Mouse (Mus musculus) 3T3-L1 (cell line): ENCODE data around the gene Rgl2.

Experiments
- DNase-seq: peaks from one replicate; pipeline ENCODE4 v3.0.0-alpha.2; 2015; ENCODE audit warnings: low read depth, low spot score

Gene Rgl2

GRCm38 (mm10) chr17:33908331-33909076, 20.8 kb upstream of the Rgl2 start:
- no peak for DNase-seq

DNA sequence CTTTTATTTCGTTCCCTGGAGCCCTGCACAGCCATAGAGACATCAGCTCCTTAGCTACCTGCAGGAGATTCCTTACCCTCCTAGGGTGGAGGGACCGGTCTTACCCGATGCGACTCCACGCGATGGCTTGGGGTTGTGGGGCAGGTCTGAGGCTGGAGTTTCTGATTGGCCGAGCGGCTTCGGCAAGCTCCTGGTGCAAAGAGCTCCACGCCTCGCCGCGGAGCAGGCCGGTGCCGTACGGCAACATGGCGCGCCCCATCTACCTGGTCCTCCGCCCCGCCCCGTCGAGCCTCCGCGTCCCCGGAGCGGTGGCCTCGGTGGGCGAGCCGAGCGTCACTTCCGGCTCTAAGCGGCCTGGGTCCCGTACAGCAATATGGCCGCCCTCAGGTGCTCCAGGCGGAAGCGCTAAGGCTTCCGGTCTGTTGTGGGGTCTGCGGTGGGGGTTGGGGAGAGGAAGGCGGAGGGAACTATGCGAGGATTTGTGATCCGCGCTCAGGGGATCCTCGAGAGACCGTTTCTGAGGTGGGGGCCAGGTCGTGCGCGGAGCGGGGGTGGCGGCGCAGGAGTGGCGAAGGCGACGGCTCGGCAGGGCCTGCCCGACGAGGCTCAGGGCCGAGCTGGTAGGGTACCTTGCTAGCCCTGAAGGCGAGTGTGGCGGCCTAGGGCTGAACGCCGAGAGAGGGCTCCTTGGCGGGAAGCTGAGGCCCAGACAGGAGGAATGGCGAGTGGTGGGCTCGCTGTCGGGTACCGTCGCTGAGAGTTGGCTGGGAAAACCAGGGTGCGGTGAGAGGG, 20.1 kb upstream of the Rgl2 start, which contains the start of gene Daxx:
Daxx (plus strand) TSS at position 338 of the 792 bp plus-strand sequence.
- peak; percentile 97 for DNase-seq

- peak; percentile 90 for DNase-seq
These were observed 19.5 kb upstream of the Rgl2 start for GRCm38 (mm10) chr17:33909869-33910250.

GRCm38 (mm10) chr17:33910346-33911051, 18.8 kb upstream of the Rgl2 start:
- DNase-seq, result peak; percentile 73

- DNase-seq, result no peak
These were observed 18.1 kb upstream of the Rgl2 start for GRCm38 (mm10) chr17:33911052-33911812.

DNA sequence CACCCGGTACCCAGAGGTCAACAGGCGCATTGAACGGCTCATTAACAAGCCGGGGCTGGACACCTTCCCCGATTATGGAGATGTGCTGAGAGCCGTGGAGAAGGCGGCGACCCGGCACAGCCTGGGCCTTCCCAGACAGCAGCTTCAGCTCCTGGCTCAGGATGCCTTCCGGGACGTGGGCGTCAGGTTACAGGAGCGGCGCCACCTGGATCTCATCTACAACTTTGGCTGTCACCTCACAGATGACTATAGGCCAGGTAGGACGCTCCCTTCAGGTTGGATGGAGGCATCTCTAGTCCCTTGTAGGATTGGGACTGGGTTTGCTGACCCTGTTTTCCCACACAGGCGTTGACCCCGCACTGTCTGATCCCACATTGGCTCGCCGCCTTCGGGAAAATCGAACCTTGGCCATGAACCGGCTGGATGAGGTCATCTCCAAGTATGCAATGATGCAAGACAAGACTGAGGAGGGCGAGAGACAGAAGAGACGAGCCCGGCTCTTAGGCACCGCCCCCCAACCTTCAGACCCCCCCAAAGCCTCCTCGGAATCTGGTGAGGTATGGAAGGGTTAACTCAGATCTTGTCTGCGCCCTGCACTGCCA, 17.4 kb upstream of the Rgl2 start:
- DNase-seq, result no peak

DNA sequence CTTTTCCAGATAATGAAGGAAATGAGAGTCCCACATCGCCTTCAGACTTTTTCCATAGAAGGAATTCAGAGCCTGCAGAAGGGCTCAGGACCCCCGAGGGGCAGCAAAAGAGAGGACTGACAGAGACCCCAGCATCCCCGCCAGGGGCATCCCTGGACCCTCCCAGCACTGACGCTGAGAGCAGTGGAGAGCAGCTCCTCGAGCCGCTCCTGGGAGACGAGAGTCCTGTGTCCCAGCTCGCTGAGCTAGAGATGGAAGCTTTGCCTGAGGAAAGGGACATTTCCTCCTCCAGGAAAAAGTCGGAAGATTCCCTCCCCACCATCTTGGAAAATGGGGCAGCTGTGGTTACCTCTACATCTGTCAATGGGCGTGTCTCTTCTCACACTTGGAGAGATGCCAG, 16.1 kb upstream of the Rgl2 start:
- DNase-seq, result no peak

DNA sequence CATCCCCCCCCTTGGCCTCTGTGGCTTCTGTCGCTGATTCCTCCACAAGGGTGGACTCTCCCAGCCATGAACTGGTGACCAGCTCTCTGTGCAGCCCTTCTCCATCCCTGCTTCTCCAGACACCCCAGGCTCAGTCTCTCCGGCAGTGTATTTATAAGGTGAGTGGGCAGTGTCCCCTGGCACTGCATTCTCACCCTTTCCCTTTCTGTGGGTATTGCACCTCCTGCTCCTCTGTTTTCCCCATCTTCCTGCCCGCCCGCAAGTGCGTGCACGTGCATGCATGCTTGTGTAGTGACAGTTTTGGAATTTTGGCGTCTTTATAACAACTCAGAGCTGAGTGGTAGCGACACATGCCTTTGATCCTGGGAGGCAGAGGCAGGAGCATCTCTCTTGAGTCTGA, 15.4 kb upstream of the Rgl2 start:
- no peak for DNase-seq

GRCm38 (mm10) chr17:33914969-33915391, 14.4 kb upstream of the Rgl2 start:
- no peak for DNase-seq

DNA sequence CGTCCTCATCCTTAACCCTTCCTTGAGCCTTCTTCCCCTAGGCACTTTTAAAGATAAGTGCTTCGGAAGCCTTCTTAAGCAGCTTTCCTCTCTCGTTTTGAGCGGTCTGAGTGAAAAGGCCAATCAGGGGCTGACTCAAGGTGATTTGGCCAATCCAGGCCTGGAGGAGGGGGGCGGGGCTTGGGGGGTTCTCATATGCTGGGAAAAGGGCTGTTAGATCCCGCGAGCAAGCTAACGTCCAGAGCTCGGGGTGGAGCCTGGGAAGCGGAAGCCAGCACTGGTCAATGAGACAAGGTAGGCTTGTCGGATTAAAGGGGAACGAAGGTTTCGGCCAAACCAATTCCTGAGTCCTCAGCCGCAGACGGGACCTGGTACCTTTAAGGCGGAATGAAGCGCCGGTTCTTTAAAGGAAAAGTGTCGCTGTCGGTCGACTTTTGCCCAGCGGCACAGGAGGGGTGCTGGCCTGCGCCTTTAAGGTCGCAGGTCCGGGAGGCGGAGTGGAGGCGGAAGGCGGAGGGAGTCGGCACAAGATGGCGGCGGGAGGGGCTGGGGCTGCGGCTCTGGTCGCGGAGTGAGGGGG, 13.6 kb upstream of the Rgl2 start, which contains the start of the genes Tapbp and Zbtb22:
Tapbp (plus strand) TSS at position 229 of the 580 bp plus-strand sequence.
Zbtb22 (plus strand) TSS at position 234 of the 580 bp plus-strand sequence.
- DNase-seq, result peak; percentile 100

GRCm38 (mm10) chr17:33916294-33916693, 13.0 kb upstream of the Rgl2 start:
- DNase-seq, result peak; percentile 49

GRCm38 (mm10) chr17:33916847-33917655, 12.3 kb upstream of the Rgl2 start:
- DNase-seq, result no peak

- DNase-seq, result no peak
These were observed 11.6 kb upstream of the Rgl2 start for GRCm38 (mm10) chr17:33917656-33918292.

DNA sequence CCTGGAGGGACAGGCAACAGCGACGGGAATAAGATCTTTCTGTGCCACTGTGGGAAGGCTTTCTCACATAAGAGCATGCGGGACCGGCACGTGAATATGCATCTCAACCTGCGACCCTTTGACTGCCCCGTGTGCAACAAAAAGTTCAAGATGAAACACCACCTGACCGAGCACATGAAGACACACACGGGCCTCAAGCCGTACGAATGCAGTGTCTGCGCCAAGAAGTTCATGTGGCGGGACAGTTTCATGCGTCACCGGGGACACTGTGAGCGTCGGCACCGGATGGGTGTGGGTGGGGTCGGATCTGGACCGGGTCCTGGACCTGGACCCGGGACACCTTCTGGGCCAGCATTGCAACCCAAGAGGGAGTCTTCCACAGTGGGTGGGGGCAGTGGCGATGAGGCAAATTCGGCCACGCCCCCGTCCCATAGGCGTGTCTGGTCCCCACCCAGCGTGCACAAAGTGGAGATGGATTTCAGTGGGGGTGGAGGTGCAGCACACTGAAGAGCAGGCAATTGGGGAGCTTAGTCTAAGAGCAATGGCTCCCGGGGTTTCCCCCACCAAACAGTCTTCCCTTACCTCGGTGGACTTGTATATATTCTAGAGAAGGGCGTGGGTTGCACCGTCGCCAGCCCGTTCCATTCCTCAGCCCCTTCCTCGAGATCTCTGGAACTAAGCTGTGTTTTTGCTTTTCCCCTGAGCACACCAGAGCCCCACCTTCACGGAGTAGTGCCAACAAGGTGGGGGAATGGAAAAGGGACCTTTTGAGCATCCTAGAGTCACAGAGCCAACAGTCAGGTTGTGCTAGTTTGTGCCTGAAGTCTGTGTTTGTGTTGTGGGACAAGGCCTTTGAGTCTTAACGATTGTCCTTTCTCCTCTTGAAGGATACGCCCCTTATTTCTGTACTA, 10.8 kb upstream of the Rgl2 start:
- no peak for DNase-seq

GRCm38 (mm10) chr17:33919351-33920281, 9.7 kb upstream of the Rgl2 start:
- peak; percentile 98 for DNase-seq

GRCm38 (mm10) chr17:33920282-33921097, 8.9 kb upstream of the Rgl2 start:
- peak; percentile 95 for DNase-seq
